In the genomic region with DNA sequence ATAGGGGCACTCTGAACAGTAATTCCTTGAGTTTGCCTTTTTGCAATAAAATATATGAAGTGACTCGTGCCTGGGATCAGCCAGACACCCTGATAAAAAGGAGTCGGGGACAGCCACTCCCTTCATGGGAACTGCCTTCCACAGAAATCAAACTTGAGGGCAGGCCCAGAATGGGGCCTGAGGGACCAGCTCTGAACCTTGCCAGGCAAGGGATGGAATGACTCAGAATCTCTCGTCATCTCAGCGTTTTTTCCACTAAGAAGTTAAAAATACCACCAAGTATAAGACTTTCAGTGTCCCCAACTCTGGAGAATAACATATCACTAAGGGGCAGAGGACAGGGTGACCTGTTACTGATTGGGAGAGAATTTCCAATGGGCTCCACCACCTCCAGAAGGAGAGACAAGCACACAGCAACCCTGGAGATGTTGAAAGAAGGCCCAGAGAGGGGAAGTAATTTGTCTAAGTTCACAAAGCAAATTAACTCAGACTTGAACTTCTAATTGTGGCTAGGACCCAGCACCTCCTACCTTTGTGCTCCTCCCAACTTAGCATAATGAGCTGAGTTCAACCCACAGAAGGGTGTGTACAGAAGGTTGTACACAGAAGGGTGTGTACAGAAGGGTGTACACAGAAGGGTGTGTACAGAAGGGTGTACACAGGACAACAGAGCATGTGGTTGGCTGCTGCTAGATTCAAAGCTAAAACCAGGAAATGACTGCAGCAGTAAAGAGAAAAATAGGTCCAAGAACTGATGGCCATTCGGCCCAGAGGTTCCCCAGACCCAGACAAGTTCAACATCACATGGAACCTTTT, we compare ENCODE assay signal across 14 mouse cellular contexts. TPM values are rescaled to one million over a fixed set of nuclear protein-coding genes. Genes with fewer than 3 reads are reported as not detected.
DNase-seq lines count a peak whose midpoint lies in the region; ATAC-seq and TF ChIP-seq lines count a peak whose summit lies in the region.
"Had no signal": no experiment of that assay in that cellular context is flagged by ENCODE, and none has a peak within 500 bp of the region (broad histone marks: within the 10 kb centered on the region; RNA-seq: fewer than 3 reads in every experiment).

No protein-coding gene starts in this region.

- no peak overlapping the region for H3K4me2 ChIP-seq in heart, embryonic 14.5 days (ENCODE audit: low read length)
- no peak overlapping the region for H3K4me2 ChIP-seq in liver, embryonic 11.5 days
- no peak overlapping the region for H3K4me2 ChIP-seq in stomach, postnatal 0 days (replicated peaks; ENCODE audit: low read depth)
- H3K4me2 ChIP-seq: heart, embryonic 11.5 days; hindbrain, embryonic 14.5 days had no signal

- ATAC-seq in heart, embryonic 14.5 days (ENCODE audit: insufficient number of reproducible peaks, insufficient read depth, low FRiP score, low read depth): no peak
- peak; percentile 24 for ATAC-seq in activated CD4-positive, CD25-positive, alpha-beta regulatory T cell, adult 4 months
- peak; percentile 82 for ATAC-seq in liver, embryonic 11.5 days (replicated peaks; ENCODE audit: low FRiP score)
- peak; percentile 80 for ATAC-seq in stomach, postnatal 0 days (ENCODE audit: low FRiP score, low TSS enrichment)

- H3K27me3 ChIP-seq in heart, embryonic 14.5 days (ENCODE audit: control insufficient read depth, insufficient read depth, low read length): no peaks in the 10 kb centered on the region
- no peaks in the 10 kb centered on the region for H3K27me3 ChIP-seq in liver, embryonic 11.5 days (replicated peaks; ENCODE audit: control insufficient read depth, insufficient read depth, low read length)
- no peaks in the 10 kb centered on the region for H3K27me3 ChIP-seq in stomach, postnatal 0 days (ENCODE audit: control insufficient read depth, insufficient read depth, low read length)

- no peak for TF ChIP-seq EP300 in stomach, postnatal 0 days (optimal IDR thresholded peaks at IDR 0.05)

- peak overlapping the region; percentile 14 to 31; a peak in 2 of 4 replicates for H3K27ac ChIP-seq in heart, embryonic 14.5 days (replicated peaks in 1 of 2; ENCODE audit: control insufficient read depth in 1 of 2, insufficient read depth in 1 of 2, low read depth in 2 of 2, low read length in 2 of 2)
- peak overlapping the region; percentile 33; the same call in 1 of the 2 replicates for H3K27ac ChIP-seq in liver, embryonic 11.5 days (ENCODE audit: low read depth, low read length)
- peak overlapping the region; percentile 73 for H3K27ac ChIP-seq in stomach, postnatal 0 days (replicated peaks)
- H3K27ac ChIP-seq: hindbrain, embryonic 14.5 days had no signal

- H3K4me3 ChIP-seq in heart, embryonic 14.5 days (ENCODE audit: control insufficient read depth in 1 of 2, insufficient read depth in 1 of 2, low read depth in 1 of 2, low read length in 2 of 2): no peak overlapping the region
- H3K4me3 ChIP-seq in liver, embryonic 11.5 days (ENCODE audit: low read depth, low read length): no peak overlapping the region
- H3K4me3 ChIP-seq in stomach, postnatal 0 days (ENCODE audit: low read depth, low read length): no peak overlapping the region

- H3K4me1 ChIP-seq in heart, embryonic 14.5 days (ENCODE audit: control insufficient read depth in 2 of 2, insufficient read depth in 2 of 2, low read length in 2 of 2): no peaks in the 10 kb centered on the region; a peak in 1 of 4 replicates
- H3K4me1 ChIP-seq in liver, embryonic 11.5 days (replicated peaks; ENCODE audit: control insufficient read depth, insufficient read depth, low read length): peaks cover 18% of the 10 kb centered on the region
- H3K4me1 ChIP-seq in stomach, postnatal 0 days (replicated peaks; ENCODE audit: control insufficient read depth, insufficient read depth): no peaks in the 10 kb centered on the region

- intact Hi-C loops in heart, postnatal 36 days (cut with DNase I): no loop called here

- no peaks in the 10 kb centered on the region for H3K9me3 ChIP-seq in heart, embryonic 14.5 days (ENCODE audit: control insufficient read depth, low read length)
- no peaks in the 10 kb centered on the region for H3K9me3 ChIP-seq in liver, embryonic 11.5 days (ENCODE audit: control insufficient read depth, low read length)
- H3K9me3 ChIP-seq in stomach, postnatal 0 days (ENCODE audit: control insufficient read depth, low read length): no peaks in the 10 kb centered on the region

- no peaks in the 10 kb centered on the region for H3K36me3 ChIP-seq in heart, embryonic 14.5 days (ENCODE audit: control insufficient read depth, insufficient read depth, low read length)
- no peaks in the 10 kb centered on the region for H3K36me3 ChIP-seq in liver, embryonic 11.5 days (ENCODE audit: control insufficient read depth, insufficient read depth, low read length)
- H3K36me3 ChIP-seq in stomach, postnatal 0 days (ENCODE audit: control insufficient read depth, insufficient read depth, low read length): no peaks in the 10 kb centered on the region

- no peak for TF ChIP-seq CTCF in stomach, postnatal 0 days (IDR thresholded peaks at IDR 0.05; ENCODE audit: low read depth)

- WGBS in heart, embryonic 14.5 days: 55% methylated on average over 5 of the region's 5 CpGs
- WGBS in liver, embryonic 11.5 days: 54% methylated on average over 5 of the region's 5 CpGs
- 45% methylated on average over 5 of the region's 5 CpGs for WGBS in stomach, postnatal 0 days

- no peak overlapping the region for H3K9ac ChIP-seq in heart, embryonic 14.5 days (ENCODE audit: low read length)
- H3K9ac ChIP-seq in liver, embryonic 11.5 days (ENCODE audit: low read depth, low read length): no peak overlapping the region
- no peak overlapping the region for H3K9ac ChIP-seq in stomach, postnatal 0 days (ENCODE audit: low read length)
- H3K9ac ChIP-seq: hindbrain, embryonic 14.5 days had no signal

- no peak for DNase-seq in heart, postnatal 36 days
- no peak for DNase-seq in liver, embryonic 11.5 days (ENCODE audit: low spot score)
- DNase-seq in stomach, postnatal 0 days (ENCODE audit: low spot score): no peak
- no peak for DNase-seq in frontal cortex, adult 2 months (ENCODE audit: extremely low spot score in 1 of 2, low spot score in 1 of 2)
- DNase-seq in layer of hippocampus, adult 18-20 months (ENCODE audit: low spot score in 2 of 2): no peak
- DNase-seq: cerebellum, adult 11 months; kidney, adult 9 months; lung, adult 2 months; right cerebral cortex, adult 18-20 months; thymus, postnatal 25 days had no signal

RNA-seq across cellular contexts. Expression of gene Il6ra, which starts 32.8 kb away (rescaled TPM):
- polyA plus RNA-seq in heart, embryonic 14.5 days (2014; fragmentation: Nextera tagmentation; extraction: Ambion mirVana): 0.32 and 0.58 TPM in 2 replicates
- 1 to 10 TPM; 4.3 to 7.5 TPM for total RNA-seq in heart, postnatal 36 days (2021)
- polyA plus RNA-seq in activated CD4-positive, CD25-positive, alpha-beta regulatory T cell, adult 4 months (2017; shearing (Covaris generic)): 10 to 100 TPM; 20.6 to 29.5 TPM
- polyA plus RNA-seq in liver, embryonic 11.5 days (2014; fragmentation: Nextera tagmentation; extraction: Ambion mirVana): 0.71 and 1.0 TPM in 2 replicates
- 4.3 and 4.5 TPM in 2 replicates for polyA plus RNA-seq in stomach, postnatal 0 days (2015; fragmentation: Nextera tagmentation; extraction: Ambion mirVana)
- polyA plus RNA-seq in frontal cortex, adult 2 months (2012; rRNA removed): 1.7 and 2.3 TPM in 2 replicates
- 1 to 10 TPM; 6.5 to 7.2 TPM for total RNA-seq in layer of hippocampus, adult 18-20 months (2021)

RNA-seq across cellular contexts. Expression of gene She, which starts 49.1 kb away (rescaled TPM):
- 8.9 and 9.0 TPM in 2 replicates for polyA plus RNA-seq in heart, embryonic 14.5 days (2014; fragmentation: Nextera tagmentation; extraction: Ambion mirVana)
- total RNA-seq in heart, postnatal 36 days (2021): 10 to 100 TPM; 13.2 to 15.0 TPM
- 10 to 100 TPM in 1 of 2 experiments, 1 to 10 TPM in 1; 8.7 to 10.2 TPM for polyA plus RNA-seq in activated CD4-positive, CD25-positive, alpha-beta regulatory T cell, adult 4 months (2017; shearing (Covaris generic))
- 3.2 and 3.9 TPM in 2 replicates for polyA plus RNA-seq in liver, embryonic 11.5 days (2014; fragmentation: Nextera tagmentation; extraction: Ambion mirVana)
- polyA plus RNA-seq in stomach, postnatal 0 days (2015; fragmentation: Nextera tagmentation; extraction: Ambion mirVana): 1.4 and 1.5 TPM in 2 replicates
- 2.0 and 2.4 TPM in 2 replicates for polyA plus RNA-seq in frontal cortex, adult 2 months (2012; rRNA removed)
- total RNA-seq in layer of hippocampus, adult 18-20 months (2021): 1 to 10 TPM; 2.6 to 2.9 TPM

Comparison
In these comparisons a context has a peak if more than half of its experiments do, and no peak if none do; other contexts are left out.
1. H3K27ac ChIP-seq: peak in every context shown above with its lines; median percentile 73 in stomach, postnatal 0 days; 33 in liver, embryonic 11.5 days; 22 in heart, embryonic 14.5 days.